Mouse (Mus musculus): Measurements from ENCODE around the gene Ptprd. TPM values are rescaled to one million over a fixed set of nuclear protein-coding genes. Genes with fewer than 3 reads are reported as not detected.

Gene Ptprd
- polyA plus RNA-seq, 1 experiment from 2014 or later: 41.8 TPM

- ATAC-seq (ENCODE audit: insufficient number of reproducible peaks, insufficient read depth, low FRiP score, low TSS enrichment): no peak
- H3K4me3 ChIP-seq: no peak overlapping the region
- no peaks in the 10 kb centered on the region for H3K27me3 ChIP-seq
- no peaks in the 10 kb centered on the region for H3K9me3 ChIP-seq
- no peak overlapping the region for H3K4me2 ChIP-seq (replicated peaks)
- no peaks in the 10 kb centered on the region for H3K36me3 ChIP-seq
- no peak overlapping the region for H3K9ac ChIP-seq
- H3K4me1 ChIP-seq: no peaks in the 10 kb centered on the region
- H3K27ac ChIP-seq: no peak overlapping the region
Observed at GRCm38 (mm10) chr4:76241542-76241941, 1970.2 kb downstream of the Ptprd start.

GRCm38 (mm10) chr4:76241140-76241539, 1970.6 kb downstream of the Ptprd start:
- H3K9me3 ChIP-seq: no peaks in the 10 kb centered on the region
- no peaks in the 10 kb centered on the region for H3K36me3 ChIP-seq
- H3K4me1 ChIP-seq: no peaks in the 10 kb centered on the region
- no peak overlapping the region for H3K4me2 ChIP-seq (replicated peaks)
- no peaks in the 10 kb centered on the region for H3K27me3 ChIP-seq
- H3K4me3 ChIP-seq: no peak overlapping the region
- ATAC-seq (ENCODE audit: insufficient number of reproducible peaks, insufficient read depth, low FRiP score, low TSS enrichment): no peak
- WGBS: 82% methylated on average over 3 of the region's 3 CpGs
- no peak overlapping the region for H3K9ac ChIP-seq
- H3K27ac ChIP-seq: no peak overlapping the region

GRCm38 (mm10) chr4:76239063-76239462, 1972.7 kb downstream of the Ptprd start:
- no peaks in the 10 kb centered on the region for H3K9me3 ChIP-seq
- H3K36me3 ChIP-seq: no peaks in the 10 kb centered on the region
- no peak overlapping the region for H3K4me3 ChIP-seq
- no peaks in the 10 kb centered on the region for H3K27me3 ChIP-seq
- no peaks in the 10 kb centered on the region for H3K4me1 ChIP-seq
- H3K9ac ChIP-seq: no peak overlapping the region
- 70% methylated on average over 5 of the region's 5 CpGs for WGBS
- no peak overlapping the region for H3K27ac ChIP-seq
- no peak for ATAC-seq (ENCODE audit: insufficient number of reproducible peaks, insufficient read depth, low FRiP score, low TSS enrichment)
- H3K4me2 ChIP-seq (replicated peaks): no peak overlapping the region

- Histone ChIP-seq H3K9me3 (no peaks in the 10 kb centered on the region), H3K4me2 (replicated peaks) (no peak overlapping the region), H3K4me1 (no peaks in the 10 kb centered on the region), H3K4me3 (no peak overlapping the region), H3K27me3 (no peaks in the 10 kb centered on the region), H3K9ac (no peak overlapping the region), H3K27ac (no peak overlapping the region), H3K36me3 (no peaks in the 10 kb centered on the region)
- 80% methylated on average over 5 of the region's 5 CpGs for WGBS
- ATAC-seq (ENCODE audit: insufficient number of reproducible peaks, insufficient read depth, low FRiP score, low TSS enrichment): no peak
Observed at GRCm38 (mm10) chr4:76238577-76238976, 1973.2 kb downstream of the Ptprd start.

GRCm38 (mm10) chr4:76237827-76238226, 1973.9 kb downstream of the Ptprd start:
- Histone ChIP-seq H3K9ac (no peak overlapping the region), H3K27ac (no peak overlapping the region), H3K4me1 (no peaks in the 10 kb centered on the region), H3K4me2 (replicated peaks) (no peak overlapping the region), H3K4me3 (no peak overlapping the region), H3K9me3 (no peaks in the 10 kb centered on the region), H3K27me3 (no peaks in the 10 kb centered on the region), H3K36me3 (no peaks in the 10 kb centered on the region)
- no peak for ATAC-seq (ENCODE audit: insufficient number of reproducible peaks, insufficient read depth, low FRiP score, low TSS enrichment)
- 91% methylated on average over 1 of the region's 1 CpGs for WGBS

- Histone ChIP-seq H3K4me2 (replicated peaks) (no peak overlapping the region), H3K4me1 (no peaks in the 10 kb centered on the region), H3K9me3 (no peaks in the 10 kb centered on the region), H3K27me3 (no peaks in the 10 kb centered on the region), H3K9ac (no peak overlapping the region), H3K36me3 (no peaks in the 10 kb centered on the region), H3K4me3 (no peak overlapping the region), H3K27ac (no peak overlapping the region)
- 73% methylated on average over 3 of the region's 3 CpGs for WGBS
- 0 out of 2 replicates have a peak, but pooled peaks have one; percentile 41 for ATAC-seq (ENCODE audit: insufficient number of reproducible peaks, insufficient read depth, low FRiP score, low TSS enrichment)
Observed at GRCm38 (mm10) chr4:76223720-76224119, 1988.0 kb downstream of the Ptprd start.

GRCm38 (mm10) chr4:76222520-76222919, 1989.2 kb downstream of the Ptprd start:
- no peak overlapping the region for H3K4me2 ChIP-seq (replicated peaks)
- H3K27ac ChIP-seq: no peak overlapping the region
- H3K27me3 ChIP-seq: no peaks in the 10 kb centered on the region
- no peak overlapping the region for H3K4me3 ChIP-seq
- no peaks in the 10 kb centered on the region for H3K36me3 ChIP-seq
- no peaks in the 10 kb centered on the region for H3K4me1 ChIP-seq
- no peaks in the 10 kb centered on the region for H3K9me3 ChIP-seq
- H3K9ac ChIP-seq: no peak overlapping the region
- no peak for ATAC-seq (ENCODE audit: insufficient number of reproducible peaks, insufficient read depth, low FRiP score, low TSS enrichment)
- WGBS: 32% methylated on average over 2 of the region's 2 CpGs

GRCm38 (mm10) chr4:76218065-76218464, 1993.7 kb downstream of the Ptprd start:
- H3K4me2 ChIP-seq (replicated peaks): no peak overlapping the region
- H3K4me1 ChIP-seq: no peaks in the 10 kb centered on the region
- no peaks in the 10 kb centered on the region for H3K27me3 ChIP-seq
- H3K36me3 ChIP-seq: no peaks in the 10 kb centered on the region
- H3K27ac ChIP-seq: no peak overlapping the region
- H3K9ac ChIP-seq: no peak overlapping the region
- ATAC-seq (ENCODE audit: insufficient number of reproducible peaks, insufficient read depth, low FRiP score, low TSS enrichment): no peak
- H3K4me3 ChIP-seq: no peak overlapping the region
- 88% methylated on average over 1 of the region's 1 CpGs for WGBS
- no peaks in the 10 kb centered on the region for H3K9me3 ChIP-seq

GRCm38 (mm10) chr4:76215141-76215540, 1996.6 kb downstream of the Ptprd start:
- WGBS: 94% methylated on average over 1 of the region's 1 CpGs
- no peaks in the 10 kb centered on the region for H3K36me3 ChIP-seq
- no peak for ATAC-seq (ENCODE audit: insufficient number of reproducible peaks, insufficient read depth, low FRiP score, low TSS enrichment)
- H3K9me3 ChIP-seq: no peaks in the 10 kb centered on the region
- no peak overlapping the region for H3K4me2 ChIP-seq (replicated peaks)
- H3K27ac ChIP-seq: no peak overlapping the region
- no peak overlapping the region for H3K4me3 ChIP-seq
- no peaks in the 10 kb centered on the region for H3K4me1 ChIP-seq
- H3K9ac ChIP-seq: no peak overlapping the region
- H3K27me3 ChIP-seq: no peaks in the 10 kb centered on the region

GRCm38 (mm10) chr4:76199321-76199720, 2012.4 kb downstream of the Ptprd start:
- 81% methylated on average over 1 of the region's 1 CpGs for WGBS
- no peak for ATAC-seq (ENCODE audit: insufficient number of reproducible peaks, insufficient read depth, low FRiP score, low TSS enrichment)
- no peaks in the 10 kb centered on the region for H3K27me3 ChIP-seq
- H3K36me3 ChIP-seq: no peaks in the 10 kb centered on the region
- no peak overlapping the region for H3K9ac ChIP-seq
- no peak overlapping the region for H3K4me2 ChIP-seq (replicated peaks)
- H3K9me3 ChIP-seq: no peaks in the 10 kb centered on the region
- no peaks in the 10 kb centered on the region for H3K4me1 ChIP-seq
- H3K4me3 ChIP-seq: no peak overlapping the region
- no peak overlapping the region for H3K27ac ChIP-seq

GRCm38 (mm10) chr4:76194762-76195161, 2017.0 kb downstream of the Ptprd start:
- 91% methylated on average over 3 of the region's 3 CpGs for WGBS

GRCm38 (mm10) chr4:76193496-76193895, 2018.3 kb downstream of the Ptprd start:
- Histone ChIP-seq H3K9ac (no peak overlapping the region), H3K27me3 (no peaks in the 10 kb centered on the region), H3K4me3 (no peak overlapping the region), H3K27ac (no peak overlapping the region), H3K36me3 (no peaks in the 10 kb centered on the region), H3K4me1 (no peaks in the 10 kb centered on the region), H3K4me2 (replicated peaks) (no peak overlapping the region), H3K9me3 (no peaks in the 10 kb centered on the region)
- WGBS: 79% methylated on average over 3 of the region's 3 CpGs
- ATAC-seq (ENCODE audit: insufficient number of reproducible peaks, insufficient read depth, low FRiP score, low TSS enrichment): no peak

More at GRCm38 (mm10) chr4:76194762-76195161, 2017.0 kb downstream of the Ptprd start:
- Histone ChIP-seq H3K4me1 (no peaks in the 10 kb centered on the region), H3K4me3 (no peak overlapping the region), H3K27ac (no peak overlapping the region), H3K9ac (no peak overlapping the region), H3K27me3 (no peaks in the 10 kb centered on the region), H3K36me3 (no peaks in the 10 kb centered on the region), H3K9me3 (no peaks in the 10 kb centered on the region), H3K4me2 (replicated peaks) (no peak overlapping the region)
- no peak for ATAC-seq (ENCODE audit: insufficient number of reproducible peaks, insufficient read depth, low FRiP score, low TSS enrichment)

GRCm38 (mm10) chr4:76192031-76192430, 2019.7 kb downstream of the Ptprd start:
- Histone ChIP-seq H3K4me3 (no peak overlapping the region), H3K27me3 (no peaks in the 10 kb centered on the region), H3K9me3 (no peaks in the 10 kb centered on the region), H3K9ac (no peak overlapping the region), H3K36me3 (no peaks in the 10 kb centered on the region), H3K27ac (no peak overlapping the region), H3K4me2 (replicated peaks) (no peak overlapping the region), H3K4me1 (no peaks in the 10 kb centered on the region)
- ATAC-seq (ENCODE audit: insufficient number of reproducible peaks, insufficient read depth, low FRiP score, low TSS enrichment): no peak
- whole genome bisulfite sequencing: 95% methylated on average over 1 of the region's 1 CpGs
